Mouse (Mus musculus) T-helper 2 cell (primary cell): Measurements from ENCODE around the gene Fhdc1.

ENCODE experiments used
- in situ Hi-C: fragments of 300-600 bp; cut with MboI, MseI; formaldehyde crosslinking; loops from one replicate; pipeline ENCODE4 v1.15.1; 2025; ENCODE audit warnings: high pct_unique_total_duplicates

Fhdc1 gene

DNA sequence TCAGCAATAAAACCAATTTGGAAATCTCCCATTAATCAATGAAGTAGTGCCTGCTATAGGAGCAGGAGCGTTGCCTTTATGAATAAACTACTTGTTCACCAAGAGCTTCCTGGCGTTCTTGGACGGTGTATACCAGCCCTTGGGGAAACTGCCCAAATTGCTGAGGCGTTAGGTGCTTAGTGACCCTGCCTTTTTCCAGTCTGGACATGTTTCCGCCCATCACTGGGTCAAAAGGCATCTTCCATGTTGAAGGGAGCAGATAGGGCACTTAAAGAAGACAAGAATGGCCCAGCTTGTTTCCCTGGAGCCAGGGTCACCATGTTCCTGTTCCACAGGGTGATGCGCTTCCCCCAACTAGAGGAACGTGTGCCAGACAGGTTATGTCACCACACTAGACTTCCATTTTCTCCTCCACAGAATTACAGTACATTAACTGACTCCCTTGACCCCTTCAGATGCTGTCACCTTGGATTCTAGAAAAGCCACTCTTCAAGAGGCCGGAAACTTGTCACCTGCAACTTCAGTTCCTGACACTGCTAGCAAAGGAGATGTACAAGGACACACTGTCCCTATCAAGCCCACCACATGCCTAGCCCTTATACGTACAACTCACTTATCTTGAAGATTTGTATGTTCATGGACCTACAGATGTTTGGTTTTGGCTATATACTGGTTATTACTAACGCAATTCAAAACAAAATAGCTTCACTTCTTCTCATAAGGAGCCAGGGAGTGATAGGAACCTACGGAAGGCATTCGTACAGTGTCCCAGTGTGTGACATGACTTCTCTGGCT lies 5.1 kb downstream of the Fhdc1 start:
- in situ Hi-C loops: no loop called here

DNA sequence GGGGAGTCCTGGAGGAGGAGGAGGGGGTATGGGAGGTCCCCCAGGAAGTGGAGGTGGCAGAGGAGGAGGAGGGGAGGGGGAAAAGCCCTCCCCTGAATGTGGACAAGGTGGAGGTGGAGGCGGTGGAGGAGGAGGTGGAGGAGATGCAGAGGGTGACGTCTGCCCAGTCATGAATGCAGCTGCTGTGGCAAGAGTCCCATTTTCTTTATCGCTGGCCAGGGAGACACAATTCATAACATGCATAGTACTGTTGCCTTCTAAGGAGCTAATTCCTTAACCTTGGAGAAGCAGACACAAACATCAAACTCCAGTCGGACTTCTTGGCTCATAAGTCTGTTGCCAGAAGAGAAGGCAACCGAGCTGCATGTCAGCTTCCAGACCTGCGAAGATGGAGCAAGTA lies 5.8 kb downstream of the Fhdc1 start:
- in situ Hi-C loops: no loop called here

DNA sequence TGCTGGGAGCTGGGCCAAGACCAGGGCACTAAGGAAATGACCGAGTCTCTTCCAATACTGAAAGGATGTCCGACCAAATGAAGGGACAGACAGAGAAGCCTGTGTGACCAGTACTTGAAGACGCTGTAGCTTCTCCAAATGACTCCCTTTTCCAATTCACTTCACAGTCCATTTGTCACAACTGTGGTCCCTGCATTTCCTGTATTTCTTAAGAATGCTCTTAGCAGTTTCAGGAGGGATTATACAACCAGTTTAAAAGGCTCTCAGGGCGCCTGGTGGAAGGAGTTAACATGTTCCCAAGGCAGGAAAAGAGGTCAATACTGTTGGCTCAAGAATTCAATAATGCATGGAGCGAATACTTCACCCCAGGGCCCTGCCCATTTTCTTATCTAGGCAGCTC lies 7.3 kb downstream of the Fhdc1 start:
- in situ Hi-C loops: no loop called here

DNA sequence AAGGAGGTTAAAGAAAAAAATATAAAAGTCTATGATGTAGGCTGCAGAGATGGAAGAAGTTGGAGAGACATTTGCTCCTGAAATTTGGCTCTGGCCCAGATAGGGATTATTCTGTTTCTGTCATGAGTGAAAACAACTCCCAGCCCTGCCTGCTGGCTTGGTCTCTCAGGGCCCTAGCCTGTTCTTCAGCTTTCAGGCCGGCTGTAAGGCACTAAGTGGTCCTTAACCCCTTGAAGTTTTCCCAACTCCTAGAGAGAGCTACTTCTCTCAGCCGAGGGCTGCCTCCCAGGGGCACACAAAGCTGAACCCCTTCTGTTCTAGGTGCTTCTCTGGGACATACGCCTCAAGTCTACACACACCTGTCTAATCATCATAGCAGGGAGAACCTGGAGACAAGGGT lies 7.7 kb downstream of the Fhdc1 start:
- in situ Hi-C loops: no loop called here

DNA sequence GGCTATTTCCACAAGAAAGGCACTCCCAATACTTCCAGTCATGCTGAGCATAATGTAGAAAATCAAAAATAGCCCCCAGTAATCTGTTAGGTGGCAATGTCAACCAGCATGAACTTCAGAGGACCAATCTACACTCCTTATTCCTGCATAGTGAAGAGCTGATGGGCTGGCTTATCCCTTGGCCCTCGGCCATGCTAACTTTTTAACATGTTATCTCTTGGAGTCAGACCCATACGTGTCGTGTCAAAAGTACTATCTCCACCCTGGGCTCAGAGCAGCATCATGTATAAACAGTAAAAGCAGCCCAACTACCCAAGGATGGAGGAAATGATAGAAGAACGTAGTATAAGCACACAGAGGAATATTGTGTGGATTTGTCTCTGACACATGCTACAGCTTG lies 9.1 kb downstream of the Fhdc1 start:
- in situ Hi-C loops: no loop called here

DNA sequence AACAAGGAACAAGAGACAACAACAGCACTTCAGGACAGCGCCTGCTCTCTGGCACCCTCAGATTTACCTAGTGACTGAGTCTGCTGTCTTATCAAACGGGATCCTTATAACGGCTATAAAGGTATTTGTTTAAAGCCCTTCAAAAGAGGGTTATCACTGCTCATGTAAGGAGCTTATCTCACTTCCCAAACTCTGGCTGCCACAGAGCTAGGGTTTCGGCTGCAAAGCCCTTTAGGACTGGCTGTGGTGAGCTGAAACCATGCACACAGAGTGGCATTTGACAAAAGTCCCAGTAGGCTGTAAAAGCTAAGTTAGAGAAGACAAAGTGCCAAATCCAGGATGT lies 12.1 kb downstream of the Fhdc1 start:
- in situ Hi-C loops: no loop called here

DNA sequence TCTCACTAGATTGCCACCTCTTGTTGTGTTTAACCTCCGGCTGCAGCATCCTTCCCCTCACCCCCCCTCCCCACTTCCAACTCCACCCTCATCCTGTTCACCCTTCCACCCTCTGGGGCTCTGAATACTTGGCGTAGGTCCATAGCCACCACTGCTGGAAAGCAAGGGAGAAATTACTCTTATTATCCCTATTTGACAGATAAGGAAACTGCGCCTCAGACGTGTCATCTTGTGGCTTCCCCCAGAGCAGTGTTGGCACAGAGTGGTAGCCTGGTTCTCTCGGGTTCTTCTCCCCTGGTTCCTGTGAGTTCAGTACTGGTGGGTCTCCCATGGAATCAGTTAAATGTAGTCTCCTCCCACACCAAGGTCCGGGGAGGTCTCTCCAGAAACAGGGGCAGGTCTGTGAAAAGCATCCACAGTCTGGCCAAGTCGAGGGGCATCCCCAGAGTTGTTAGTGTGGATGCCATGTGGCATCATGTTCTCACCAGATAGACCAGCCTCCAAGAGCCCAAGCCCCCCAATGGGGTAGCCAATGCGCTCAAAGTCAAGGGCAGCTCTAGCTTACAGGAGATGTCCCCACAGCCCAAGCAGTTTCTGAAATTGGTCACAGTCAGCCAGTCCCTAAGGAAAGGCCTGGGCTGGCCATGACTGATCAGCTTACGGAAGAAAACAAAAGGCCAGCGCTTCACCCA lies 12.7 kb downstream of the Fhdc1 start:
- in situ Hi-C loops: no loop called here

DNA sequence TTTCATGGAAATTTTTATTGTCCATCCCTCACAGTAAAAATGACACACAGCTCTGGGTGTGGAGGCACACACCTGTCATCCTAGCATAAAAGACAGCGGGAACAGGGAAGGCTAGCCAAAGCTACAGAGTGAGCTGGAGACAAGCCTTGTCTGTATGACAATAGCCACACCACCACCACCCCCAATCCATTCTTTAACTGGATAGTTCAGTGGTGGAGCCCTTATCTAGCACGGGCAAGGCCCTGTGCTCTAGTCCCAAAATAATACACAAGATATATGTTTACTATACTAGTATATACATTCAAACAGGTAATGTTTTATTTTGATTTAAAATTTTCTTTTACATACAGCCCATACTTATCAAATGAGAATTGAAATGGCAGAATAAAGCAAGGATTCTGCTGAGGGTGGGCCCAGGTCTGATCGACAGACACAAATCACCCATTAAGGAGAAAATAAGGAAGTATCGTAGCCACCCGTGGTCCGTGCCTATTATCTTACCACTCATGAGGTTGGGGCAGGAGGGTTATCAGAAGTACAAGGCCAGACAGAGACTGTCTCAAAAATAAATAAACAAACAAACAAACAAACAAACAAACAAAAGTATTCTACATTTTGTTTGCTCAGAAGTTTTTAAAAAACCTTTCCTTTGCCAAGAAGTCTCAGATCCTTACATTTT lies 14.3 kb downstream of the Fhdc1 start:
- in situ Hi-C loops: no loop called here

DNA sequence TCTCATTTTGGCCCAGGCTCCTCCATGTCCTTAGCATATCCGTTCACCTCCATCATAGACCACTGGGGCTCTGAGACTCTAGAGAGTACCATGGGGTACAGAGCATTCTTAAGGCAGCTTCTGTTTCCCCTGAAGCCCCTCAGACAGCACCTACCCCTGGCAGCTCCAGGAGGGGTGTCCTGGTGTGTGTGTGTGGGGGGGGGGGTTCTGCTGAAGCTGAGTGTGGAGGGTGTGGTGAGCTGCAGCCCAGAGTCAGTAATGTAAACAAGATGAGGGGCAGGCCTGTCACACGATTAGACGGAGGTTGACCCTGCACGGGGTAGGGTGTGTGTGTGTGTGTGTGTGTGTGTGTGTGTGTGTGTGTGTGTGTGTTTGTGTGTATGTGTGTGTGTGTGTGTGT lies 18.5 kb downstream of the Fhdc1 start:
- in situ Hi-C loops: no loop called here

DNA sequence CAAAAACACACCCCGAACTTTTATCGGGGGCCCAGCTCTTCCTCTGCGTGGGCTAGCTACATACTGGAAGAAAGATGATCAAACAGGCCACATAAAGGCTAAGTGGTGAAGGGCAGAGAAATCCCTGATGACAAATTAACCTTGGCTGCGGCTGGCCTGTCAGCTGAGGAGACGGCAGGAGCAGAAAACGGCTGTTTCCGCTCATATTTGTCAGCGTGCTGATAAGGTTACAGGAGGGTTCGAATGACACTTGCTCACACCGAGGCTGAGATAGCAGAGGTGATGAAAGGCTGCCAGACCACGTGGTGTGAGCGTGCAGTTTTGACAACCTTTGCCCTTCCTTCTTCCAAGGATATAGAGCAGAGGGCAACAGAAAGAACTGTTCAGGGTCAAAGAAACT lies 19.3 kb downstream of the Fhdc1 start:
- in situ Hi-C loops: no loop called here

DNA sequence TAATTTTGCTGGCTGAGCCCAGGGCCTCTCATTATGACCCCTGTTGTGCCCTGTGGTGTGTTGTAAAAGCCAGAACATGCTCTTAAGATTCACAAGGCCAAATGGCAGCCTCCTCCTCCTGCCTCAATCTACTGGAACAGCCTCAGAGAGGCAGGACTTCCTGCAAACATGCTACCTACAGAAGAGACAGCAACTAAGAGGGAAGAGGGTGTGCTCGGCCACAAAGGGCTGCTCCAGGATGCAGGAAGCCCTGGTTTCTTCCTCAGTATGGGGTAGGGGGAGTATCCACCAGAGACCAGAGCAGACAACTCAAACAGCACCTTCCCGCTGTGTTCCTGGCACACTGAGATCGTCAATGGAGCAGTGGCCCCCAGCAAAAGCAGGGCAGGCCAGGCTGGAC lies 19.7 kb downstream of the Fhdc1 start:
- in situ Hi-C loops: no loop called here

DNA sequence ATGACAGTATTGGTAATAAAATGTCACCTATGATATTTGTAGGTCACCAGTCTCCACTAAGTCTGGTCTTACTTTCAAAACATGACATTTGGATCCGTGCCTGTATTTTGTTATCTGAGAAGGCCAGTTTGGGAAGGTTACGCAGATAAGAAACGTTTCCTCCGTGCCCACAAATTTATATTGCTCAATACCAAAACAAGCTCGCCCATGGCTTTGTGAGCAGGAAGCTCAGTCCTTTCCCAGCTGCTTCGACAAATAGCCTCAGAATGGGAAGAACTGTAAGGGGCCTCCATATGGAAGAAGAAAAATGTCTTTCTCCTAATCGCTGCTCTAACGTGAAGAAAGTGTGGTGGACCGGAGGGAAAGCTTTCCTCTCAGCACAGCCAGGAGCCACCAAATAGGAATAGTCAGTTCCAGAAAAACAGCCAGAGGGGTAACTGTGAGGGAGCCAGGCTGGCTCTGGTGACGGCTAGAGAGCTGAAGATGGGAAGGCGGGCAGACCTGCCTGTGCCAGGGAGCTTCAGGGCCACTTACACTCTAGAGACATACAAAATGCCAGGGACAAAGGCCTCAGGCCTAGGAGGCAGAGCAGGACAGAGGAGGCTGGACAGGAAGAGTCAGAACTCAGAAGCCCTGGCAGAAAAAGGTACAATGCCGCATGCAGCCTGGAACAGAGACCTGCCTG lies 24.4 kb downstream of the Fhdc1 start:
- in situ Hi-C loops: no loop called here

DNA sequence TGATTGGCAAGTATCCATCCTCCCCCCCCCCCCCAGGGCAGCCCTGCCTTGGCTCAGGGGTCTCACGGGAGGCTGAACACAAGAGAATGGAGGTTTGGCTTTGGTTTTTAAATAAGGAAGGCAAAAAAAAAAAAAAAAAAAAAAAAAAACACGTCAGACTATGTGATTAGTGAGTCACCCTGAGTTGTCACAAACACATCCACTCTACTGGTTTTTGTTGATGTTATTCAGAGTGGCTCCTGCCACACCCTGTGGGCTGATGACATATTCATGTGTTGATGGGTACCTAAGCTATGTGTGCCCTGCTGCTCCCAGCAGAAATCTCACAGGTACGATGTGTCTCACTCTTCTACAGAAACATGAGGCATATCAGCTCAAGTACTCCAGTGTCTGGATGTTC lies 29.6 kb downstream of the Fhdc1 start:
- in situ Hi-C loops: no loop called here

DNA sequence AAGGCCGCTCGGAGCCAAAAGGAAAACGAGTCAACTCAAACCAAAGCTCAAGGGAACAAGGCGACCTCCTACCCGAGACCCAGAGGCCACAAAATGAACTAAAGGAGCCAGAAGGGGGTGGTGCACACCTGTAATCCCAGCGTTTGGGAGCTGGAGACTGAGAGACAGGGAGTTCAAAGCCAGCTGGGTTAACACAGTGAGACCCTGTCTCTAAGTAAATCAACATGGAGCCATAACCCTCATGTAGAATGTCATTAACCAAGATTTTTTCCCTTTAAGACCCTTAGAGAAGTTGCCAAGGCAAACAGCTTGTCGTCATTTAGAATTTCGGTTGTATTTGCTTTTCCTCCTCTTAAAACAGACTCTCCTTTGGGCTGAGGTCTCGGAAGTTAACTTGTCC lies 31.2 kb downstream of the Fhdc1 start:
- in situ Hi-C loops: no loop called here

DNA sequence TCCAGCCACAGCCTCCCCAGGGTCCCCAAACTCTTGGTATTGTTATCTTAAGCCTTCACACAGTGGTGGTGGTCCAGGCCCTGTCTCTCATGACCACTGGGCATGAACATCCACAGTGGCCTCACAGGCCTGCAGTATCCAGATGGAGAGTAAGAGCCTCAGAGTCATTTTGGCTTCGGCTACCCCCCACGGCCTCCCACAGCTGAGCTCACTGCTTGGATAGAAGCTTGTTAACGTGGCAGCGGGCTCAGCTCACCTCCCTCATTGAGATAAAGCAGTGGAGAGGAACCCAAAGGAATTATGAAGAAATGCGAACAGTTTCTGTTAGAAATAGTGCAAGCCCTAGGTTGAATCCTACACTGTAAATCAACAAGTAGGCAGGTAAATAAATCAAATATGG lies 32.4 kb downstream of the Fhdc1 start:
- in situ Hi-C loops: no loop called here

DNA sequence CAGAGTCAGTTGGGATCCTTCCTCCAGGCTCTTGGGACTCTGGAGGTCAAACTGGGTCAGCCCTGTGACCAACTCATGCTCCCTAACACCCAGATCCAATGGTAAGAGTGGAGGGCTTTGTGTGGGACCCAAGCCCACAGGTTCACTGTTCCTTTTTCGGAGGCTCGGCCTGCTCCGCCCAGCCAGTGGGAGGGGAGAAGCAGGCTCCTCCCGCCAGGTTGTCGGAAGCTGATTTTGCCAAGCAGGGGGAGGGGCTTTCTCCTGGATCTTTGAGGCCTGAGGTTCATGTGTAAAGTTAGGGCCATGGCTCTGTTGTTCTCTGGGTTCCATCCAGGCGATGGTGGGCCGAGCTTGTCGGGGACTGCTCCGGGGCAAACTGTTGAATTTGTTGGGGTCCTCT lies 34.4 kb downstream of the Fhdc1 start:
- in situ Hi-C loops: no loop called here

DNA sequence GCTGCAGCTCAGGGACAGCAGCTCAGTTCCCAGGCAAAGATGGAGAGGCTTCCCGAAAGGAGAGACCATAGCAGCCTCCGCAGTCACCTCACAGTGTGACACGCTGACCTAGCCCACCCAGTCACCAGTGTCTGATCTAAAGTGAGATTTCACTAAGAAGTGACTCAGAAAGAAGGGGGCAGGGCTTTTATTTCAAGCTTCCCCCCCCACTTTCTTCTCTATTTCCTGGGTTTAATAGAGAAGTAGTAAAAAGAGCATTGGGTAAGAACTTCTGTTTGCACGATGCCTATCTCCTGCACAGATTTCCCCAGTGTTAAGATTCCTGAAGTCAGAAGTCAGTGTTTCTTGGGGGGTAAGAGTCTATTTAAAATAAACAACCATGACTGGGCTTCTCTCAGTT lies 37.3 kb downstream of the Fhdc1 start:
- in situ Hi-C loops: no loop called here

DNA sequence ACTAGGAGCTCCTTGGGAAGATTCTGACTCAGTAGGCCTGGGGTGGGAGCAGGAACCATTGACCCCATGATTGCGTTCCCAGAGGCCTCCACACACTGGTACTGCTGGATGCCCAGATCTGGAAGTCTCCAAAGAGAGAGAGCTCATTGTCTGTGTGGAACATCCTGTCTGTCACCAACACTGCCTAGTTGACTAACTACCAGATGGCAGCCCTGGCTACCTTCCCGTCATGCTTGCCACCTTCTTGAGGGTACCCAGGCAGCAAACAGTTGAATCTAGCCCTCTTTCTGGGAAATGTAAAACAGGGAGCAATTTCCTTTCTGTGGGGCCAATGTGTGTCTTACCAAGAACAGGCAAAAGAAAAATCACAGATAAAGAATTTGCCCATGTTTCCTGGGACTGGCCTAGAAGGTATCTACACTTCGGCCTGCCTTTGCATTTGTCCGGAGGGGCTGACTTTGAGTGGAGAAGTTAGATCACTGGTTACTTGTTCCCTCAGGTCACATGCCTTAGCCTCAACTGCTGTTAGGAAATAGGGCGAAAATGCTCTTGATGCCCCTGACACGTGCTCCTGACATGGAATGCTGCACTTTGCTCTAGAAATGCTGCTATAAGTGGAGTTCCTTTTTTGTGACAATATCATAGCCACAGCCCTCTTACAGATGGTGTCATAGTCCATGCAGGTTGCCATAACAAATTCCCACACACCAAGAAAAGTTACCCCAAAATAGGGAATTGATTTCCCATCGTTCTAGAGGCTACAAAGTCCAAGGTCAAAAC lies 40.6 kb downstream of the Fhdc1 start:
- in situ Hi-C loops: no loop called here

DNA sequence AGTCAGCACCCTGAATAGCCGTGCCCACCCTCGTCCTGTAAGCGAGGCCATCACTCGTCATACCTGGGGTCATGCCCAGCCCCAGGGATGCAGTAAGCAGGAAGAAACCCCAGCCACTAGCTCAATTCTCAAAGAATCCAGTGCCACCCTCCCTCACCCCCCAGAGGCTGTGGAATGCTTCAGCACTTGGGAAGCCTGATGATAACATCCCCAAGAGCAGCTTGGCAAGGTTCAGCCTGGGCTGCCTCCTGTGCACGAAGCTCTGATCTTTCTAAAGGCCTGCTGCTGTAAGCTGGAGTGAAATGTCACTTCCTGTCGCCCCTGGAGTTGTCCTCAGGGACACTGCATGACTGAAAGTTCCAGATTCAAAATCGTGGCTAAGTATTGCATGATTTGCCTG lies 41.4 kb downstream of the Fhdc1 start:
- in situ Hi-C loops: no loop called here

DNA sequence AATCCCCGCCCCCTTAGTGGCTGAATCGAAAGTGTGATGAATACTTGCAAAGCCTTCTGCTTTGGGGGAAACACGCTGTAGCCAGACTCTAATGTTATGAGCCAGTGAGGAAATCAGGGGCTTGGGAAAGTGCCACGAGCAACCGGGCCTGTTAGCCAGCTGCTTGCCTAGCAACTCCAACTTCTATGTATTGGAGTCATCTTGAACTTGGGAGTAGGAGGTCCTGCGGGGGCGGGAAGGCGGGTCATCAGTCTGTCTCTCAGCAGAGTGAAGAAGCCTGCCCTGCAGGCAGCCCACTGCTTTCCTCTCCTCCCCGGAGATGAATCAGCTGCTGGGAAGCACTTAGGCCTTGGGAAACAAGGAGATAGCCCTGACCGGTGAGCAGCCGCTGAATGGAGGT lies 42.1 kb downstream of the Fhdc1 start:
- in situ Hi-C loops: no loop called here

DNA sequence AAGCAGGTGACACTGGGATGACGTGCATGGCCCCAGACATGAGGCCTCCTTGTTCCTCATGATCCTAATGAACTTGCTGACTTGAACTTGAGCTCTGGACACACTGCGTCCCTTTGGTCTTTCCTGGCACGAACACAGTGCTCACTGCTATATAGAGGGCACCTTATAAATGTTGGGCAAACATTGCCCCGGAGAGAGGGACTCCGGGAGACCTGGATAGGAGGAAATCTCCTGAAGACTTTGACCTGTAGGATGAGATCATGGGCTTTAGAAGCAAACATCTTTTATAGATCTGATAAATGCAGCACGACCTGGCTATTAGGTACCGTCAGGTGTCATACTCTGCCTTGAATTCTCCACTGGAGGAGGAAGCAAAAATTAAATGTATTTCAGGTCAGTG lies 43.3 kb downstream of the Fhdc1 start:
- in situ Hi-C loops: no loop called here
